Mouse (Mus musculus): ENCODE results near the gene Camta1.

DNA sequence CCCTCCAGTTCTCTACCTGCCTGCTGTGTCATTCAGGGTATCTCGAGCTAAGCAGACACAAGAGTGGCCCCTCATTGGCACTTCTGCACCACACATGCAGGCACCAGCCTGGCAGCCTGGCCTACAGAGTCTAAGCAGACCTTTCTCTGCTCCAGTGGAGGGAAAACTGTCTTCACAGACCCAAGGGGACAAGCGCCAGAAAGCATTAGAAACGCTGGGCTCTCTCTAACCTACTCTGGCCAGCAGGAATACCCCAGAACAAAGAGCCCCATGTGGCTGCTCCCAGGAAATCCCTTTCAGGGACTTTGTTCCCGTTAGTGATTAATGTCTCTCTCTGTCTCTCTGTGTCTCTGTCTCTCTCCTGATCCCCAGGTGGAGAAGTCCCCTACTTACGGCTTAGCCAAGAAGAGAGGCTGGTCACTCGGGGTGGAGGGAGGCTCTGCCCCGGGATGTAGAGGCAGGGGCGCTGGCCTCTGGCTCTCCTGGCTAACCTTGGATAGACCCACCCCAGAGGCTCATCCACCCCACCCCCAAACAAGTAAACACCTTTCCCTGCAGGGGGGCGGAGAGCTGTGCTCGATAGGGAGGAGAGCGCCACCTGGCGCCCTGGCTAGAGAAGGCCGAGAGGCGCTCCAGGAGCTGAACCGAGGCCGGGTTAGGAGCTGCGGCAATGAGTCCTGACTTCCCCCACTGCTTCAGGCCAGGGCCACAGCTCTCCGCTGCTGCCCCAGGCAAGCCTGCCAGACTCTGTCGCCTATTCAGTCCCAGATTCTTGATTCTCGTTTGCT is 722.4 kb downstream of the Camta1 start:
- TF ChIP-seq FLI1 (IDR thresholded peaks at IDR 0.05; ENCODE audit: low read length) (no peak), GATA1 (IDR thresholded peaks at IDR 0.05; ENCODE audit: borderline replicate concordance, low read length) (no peak)
